Mouse (Mus musculus) urinary bladder, postnatal 14 days (tissue): ENCODE data around the gene Mtif3.
A peak's percentile ranks its signal among the peaks of the same experiment; 100 is the strongest.

Source experiments
- DNase-seq: peaks from one replicate; pipeline ENCODE4 v3.0.0; 2021; ENCODE audit warnings: low spot score

Mtif3 gene

DNA sequence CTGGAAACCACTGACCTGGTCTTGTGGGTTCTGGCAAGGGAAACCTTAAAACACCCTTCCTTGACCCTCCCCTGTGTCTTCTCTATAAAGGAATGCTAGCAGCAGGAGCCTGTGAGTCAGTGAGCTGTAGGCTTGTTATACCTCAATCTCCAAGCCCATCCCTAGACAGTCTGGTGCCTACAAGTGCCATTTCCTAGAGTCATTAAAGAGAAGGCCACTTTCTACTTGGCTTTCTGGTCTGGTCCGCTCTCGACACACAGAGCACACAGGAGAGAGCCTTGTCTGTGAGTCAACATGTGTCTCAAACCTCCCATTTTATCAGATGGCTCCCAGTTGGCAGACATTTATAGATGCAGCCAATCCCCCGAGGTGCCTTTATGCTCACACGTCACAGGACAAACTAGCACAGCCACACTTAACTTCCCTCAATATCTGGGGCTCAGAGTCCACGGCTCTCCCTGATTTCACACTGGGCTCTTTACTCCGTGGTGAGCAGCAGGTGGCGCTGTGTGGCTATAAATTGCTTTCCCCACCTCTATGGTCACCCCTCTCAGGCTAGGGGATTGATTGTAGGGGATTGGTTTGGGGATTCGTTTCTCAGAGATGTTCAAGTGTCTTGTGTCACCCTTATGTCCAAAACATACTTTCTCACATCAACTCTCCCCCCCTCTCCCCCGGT lies 49.4 kb downstream of the Mtif3 start:
- DNase-seq, result peak; percentile 56

DNA sequence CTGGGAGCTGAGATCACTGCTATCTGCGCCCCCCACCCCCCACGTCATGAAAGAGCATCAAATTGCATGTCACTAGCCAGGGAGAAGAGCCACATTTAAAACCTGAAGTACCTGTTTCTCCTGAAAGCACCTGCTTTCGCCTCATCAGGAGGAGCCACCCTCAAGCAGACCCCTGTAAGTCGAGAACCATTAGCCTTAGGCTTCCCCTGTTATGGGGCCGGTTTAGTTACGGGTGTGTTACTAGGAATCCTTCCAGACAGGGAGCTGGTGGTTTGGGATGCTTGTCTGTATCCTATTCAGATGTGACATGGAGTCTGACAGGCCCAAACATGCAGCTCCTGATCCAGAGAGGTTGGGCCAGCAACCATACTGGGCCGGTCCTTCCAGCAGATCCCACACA lies 50.2 kb downstream of the Mtif3 start:
- DNase-seq, result no peak

DNA sequence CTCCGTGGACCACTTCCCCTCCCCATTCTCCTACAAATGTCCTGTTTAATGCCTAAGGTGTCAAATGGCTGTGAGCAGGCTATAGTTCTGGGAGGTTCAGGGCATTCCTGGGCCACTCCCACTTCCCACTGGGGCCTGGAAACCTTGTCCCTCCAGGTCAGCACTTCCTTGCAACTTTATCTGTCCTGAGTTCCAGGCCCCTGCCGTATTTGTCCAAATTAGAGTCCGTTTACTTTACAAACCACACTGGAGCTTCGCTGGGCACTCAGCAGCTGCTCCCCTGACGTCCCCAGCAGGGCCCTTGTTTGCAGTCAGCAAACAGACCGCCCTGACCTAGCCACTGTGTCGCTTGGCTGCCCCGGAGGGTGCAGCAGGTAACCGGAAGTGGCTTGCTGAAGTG lies 51.4 kb downstream of the Mtif3 start:
- peak; percentile 7 for DNase-seq

GRCm38 (mm10) chr5:146908629-146909028 lies 55.0 kb downstream of the Mtif3 start:
- DNase-seq, result no peak

DNA sequence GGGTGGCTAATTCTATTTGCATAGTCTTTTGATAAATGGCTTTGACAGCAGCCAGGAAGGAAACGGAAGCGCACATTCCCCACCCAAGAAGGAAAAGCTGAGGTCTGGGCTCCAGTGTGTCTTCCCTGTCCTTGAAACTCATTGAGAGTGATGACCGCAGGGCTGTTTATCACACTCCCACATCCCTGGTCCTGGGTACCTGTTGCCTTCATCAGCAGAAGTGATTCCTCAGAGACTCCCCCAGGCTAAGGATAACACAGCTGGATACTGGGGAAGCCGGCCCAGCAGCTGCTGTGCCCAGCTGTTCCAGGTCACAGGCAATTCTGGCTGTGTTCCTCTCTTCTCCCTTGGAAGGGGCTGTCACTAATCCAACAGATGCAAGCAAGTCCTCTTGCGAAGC lies 56.1 kb downstream of the Mtif3 start:
- DNase-seq, result no peak

- DNase-seq, result peak; percentile 80
Observed at GRCm38 (mm10) chr5:146905486-146906172, 58.0 kb downstream of the Mtif3 start.

- peak; percentile 77 for DNase-seq
Observed at GRCm38 (mm10) chr5:146904404-146904803, 59.2 kb downstream of the Mtif3 start.
